Mouse (Mus musculus): Measurements from ENCODE around the gene Clcn7. TPM values are rescaled to one million over a fixed set of nuclear protein-coding genes. Genes with fewer than 3 reads are reported as not detected.

The Clcn7 gene
- polyA plus RNA-seq (2012) = 20.5 and 22.9 TPM in 2 replicates

DNA sequence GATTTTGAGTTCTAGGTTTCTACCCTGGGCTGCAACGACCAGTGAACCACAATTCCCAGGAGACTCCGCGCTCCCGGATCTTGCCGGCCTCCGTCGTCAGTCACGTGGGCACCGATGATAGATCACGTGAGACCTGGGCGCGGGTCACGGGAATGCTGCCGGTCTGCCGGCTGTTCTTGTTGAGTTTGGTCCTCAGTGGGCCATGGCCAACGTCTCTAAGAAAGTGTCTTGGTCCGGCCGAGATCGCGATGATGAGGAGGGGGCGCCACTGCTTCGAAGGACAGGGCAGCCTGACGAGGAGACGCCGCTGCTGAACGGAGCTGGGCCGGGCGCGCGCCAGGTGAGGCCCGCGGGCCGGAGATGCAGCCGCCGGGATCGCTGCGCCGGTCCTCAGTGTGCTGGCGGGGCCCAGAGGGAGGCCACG is at the start of gene Clcn7:
TSS of gene Clcn7 (plus strand) at position 117 of the 424 bp plus-strand sequence.

DNA sequence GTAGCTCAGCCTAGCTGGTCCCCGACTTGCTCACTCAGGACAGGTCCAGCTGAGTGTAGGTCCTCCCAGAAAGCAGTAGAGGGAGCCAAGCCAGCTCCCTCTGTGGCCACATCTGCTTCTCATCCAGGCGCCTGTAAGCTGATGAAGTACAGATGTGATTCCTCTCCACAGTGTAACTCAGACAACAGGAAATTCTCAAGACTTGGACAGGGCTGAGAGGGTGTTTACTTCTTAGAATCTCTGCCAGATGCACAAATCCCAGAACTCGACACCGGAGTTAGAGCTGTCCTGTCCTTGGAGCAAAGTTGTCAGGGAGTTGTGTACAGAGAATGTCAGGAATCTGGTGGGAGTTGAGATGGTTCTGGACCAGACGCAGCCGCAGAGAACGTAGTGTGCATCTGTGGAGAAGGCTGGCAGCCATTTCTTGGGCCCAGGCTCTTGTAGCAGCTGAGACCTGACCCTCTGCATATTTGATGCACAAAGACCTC is 49.7 kb upstream of the Clcn7 start, which contains the start of gene Tmem204:
TSS of gene Tmem204 (minus strand) at position 148 of the 488 bp plus-strand sequence.

DNA sequence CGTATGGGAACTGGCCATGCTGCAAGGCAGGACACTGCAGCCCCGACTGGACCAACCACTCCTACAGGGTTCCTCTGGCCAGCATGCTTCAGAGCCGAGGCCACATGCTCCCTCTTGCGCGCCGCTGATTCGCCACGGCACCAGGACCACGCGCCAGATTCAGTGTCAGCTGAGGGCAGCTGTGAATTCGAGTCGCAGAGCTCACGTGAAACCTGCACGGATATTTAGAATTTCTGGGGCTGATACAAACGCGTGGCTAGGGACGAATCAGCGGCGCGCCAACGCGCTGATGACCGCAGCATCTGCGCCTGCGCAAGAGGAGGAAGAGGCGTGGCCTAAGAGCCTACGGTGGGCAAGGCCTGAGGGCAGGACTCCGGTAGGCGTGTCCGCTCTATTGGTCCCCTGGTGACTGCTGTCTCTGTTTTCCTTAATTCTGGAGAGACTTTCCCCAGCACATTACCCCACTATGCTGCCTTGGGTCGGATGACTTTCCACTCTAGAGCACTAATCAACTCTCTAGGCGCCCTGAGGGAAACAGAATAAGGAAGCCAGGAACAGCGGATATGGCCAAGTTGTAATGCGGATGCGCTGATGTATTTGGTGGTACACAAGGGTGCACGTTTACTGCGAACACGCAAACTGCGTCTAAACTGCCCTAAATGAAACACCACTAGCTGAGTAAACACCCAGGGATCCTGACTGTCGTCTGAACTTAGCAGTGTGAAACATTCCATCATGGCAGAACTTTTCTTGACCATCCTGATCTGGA is 17.3 kb upstream of the Clcn7 start, which contains the start of gene Telo2:
TSS of gene Telo2 (minus strand) at position 304 of the 769 bp plus-strand sequence.

DNA sequence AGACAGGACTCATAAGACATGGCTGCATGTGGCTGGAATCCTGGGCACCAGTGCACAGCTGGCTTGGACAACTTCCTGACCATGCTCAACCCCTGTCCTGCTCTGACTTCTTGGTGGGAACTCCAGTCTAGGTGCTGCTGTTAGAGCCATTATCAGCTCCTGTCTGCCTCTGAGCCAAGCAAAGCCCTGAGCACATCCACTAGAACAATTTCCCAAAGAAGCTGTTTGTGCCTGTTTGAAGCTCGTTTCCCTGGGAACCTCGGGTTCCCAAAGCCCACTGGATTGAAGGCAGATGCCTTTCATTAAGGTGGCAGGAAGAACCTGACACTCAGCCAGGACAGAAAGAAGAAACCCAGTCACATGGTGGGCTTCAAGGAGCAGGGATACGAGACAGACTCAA is 12.8 kb upstream of the Clcn7 start, which contains the start of gene Ptx4:
TSS of gene Ptx4 (plus strand) at position 355 of the 400 bp plus-strand sequence.

DNA sequence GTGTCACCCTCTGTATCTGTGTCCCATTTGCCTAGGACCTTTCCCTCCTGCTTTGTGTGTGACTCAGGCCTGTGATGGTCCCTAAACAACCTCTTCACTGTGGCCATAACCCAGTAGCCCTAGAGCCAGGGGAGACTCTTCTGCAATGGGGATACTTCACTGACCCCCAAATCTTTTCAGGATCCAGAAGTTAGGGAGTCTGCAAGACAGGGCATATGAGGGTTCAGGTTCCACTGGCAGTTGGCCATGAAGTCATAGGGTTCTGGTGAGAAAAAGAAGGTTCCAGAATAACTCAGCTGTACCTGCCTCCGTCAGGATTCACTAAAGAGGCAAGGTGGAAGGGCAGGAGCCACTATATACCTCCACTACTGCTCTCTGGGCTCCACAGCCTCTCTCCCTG is 29.0 kb downstream of the Clcn7 start, which contains the start of gene Ccdc154:
TSS of gene Ccdc154 (plus strand) at position 301 of the 400 bp plus-strand sequence.

DNA sequence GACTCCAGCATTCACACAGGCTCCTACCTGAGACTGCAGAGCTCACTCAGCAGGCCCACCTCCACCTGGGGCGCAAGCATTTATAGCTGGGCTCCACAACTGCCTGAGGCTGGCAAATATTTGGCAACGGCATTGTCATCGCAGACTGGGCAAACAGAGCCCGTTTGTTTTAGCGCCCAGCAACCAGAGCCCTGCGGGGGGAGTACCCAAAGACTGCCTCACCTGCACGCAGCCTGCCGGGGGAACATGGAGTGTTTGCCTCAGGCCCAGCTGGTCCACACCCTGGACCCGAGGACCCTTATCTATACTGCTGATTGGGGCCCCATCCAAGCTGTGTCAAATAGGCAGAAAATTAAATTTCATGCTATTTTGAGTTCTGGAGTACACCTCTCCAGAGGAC is 42.2 kb downstream of the Clcn7 start, which contains the start of gene Gm38655:
TSS of gene Gm38655 (minus strand) at position 61 of the 400 bp plus-strand sequence.

DNA sequence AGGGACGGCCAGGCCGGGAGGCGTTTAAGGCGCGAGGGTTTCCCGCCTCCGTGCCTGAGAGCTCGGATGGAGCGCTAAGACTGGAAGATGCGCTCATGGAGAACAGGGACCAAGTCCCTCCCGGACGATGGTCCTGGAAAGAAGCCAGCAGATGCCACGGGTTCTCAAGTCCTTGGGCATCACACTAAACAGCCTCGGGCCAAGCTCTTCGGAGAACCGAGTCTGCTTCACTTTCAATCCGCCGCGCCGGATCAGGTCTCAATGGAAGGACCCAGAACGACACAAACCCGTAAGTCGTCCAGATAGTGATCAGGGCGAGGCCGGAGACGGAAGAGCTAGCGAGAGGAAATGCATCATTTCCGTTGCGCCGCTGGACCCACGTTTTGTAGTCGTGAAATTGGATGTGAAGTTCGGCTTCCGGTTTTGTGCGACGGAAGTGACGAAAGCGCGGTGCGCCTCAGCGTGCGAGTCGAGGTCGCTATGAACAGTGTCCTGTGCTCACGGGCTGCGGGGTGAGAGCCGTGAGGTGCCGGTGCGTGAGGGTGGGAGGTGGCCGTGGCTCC is 51.0 kb downstream of the Clcn7 start, which contains the start of gene BC003965:
TSS of gene BC003965 (plus strand) at position 426 of the 563 bp plus-strand sequence.

DNA sequence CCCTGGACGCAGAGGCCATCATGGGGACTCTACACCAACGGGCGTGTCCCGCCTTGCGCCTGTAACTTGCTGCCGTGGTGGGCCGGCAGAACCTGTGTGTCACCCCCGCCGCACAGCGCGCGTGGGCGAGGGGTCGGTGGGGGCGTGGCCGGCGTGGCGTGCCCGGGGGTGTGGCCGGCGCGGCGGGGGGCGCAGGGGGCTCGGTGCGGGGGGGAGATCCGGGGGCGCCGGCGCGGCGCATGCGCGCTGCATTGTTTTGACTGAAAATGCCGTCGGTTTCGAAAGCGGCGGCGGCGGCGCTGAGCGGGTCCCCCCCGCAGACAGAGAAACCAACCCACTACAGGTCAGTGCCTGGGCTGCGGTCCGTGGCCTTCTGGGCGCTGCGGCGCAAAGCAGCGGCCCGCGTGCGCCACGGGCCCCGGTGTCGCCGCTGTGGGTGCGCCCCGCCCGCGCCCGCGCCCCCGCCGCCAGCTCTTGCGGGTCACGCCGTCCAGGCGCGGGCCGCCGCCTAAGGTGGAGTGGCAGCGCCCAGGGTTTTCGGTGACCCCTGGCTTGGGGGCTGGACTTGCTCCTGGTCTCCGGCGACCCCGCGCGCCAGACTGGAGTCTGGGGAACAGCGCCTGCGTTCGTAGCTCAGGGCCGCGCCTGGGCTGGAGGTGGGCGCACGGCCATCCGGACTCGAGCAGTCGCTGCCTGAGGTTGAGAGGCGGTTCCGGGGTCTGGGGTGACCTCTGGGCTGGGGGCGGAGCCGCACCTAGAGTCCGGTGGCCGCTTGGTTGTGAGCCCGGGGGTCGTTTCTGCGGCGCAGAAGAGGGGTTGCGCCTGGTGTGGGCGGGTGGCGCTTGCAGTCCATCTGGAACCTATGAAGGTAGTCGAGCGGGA is 55.2 kb downstream of the Clcn7 start, which contains the start of gene Unkl:
TSS of gene Unkl (plus strand) at position 248 of the 882 bp plus-strand sequence.

Other genes starting within 250 kb of the Clcn7 start
- gene Nubp2, start 247.0 kb upstream of the Clcn7 start, polyA plus RNA-seq (2012) = 90.9 and 102 TPM in 2 replicates
- 36.2 and 37.4 TPM in 2 replicates for gene Spsb3, start 246.7 kb upstream of the Clcn7 start, polyA plus RNA-seq (2012)
- gene Eme2, start 238.3 kb upstream of the Clcn7 start, polyA plus RNA-seq (2012) = 16.0 and 16.9 TPM in 2 replicates
- 84.7 and 84.8 TPM in 2 replicates for gene Mrps34, start 238.3 kb upstream of the Clcn7 start, polyA plus RNA-seq (2012)
- 19.9 and 26.0 TPM in 2 replicates for gene Nme3, start 236.9 kb upstream of the Clcn7 start, polyA plus RNA-seq (2012)
- 47.5 and 84.7 TPM in 2 replicates for gene Mapk8ip3, start 196.4 kb upstream of the Clcn7 start, polyA plus RNA-seq (2012)
- gene Jpt2, start 172.7 kb upstream of the Clcn7 start, polyA plus RNA-seq (2012) = 21.6 and 25.1 TPM in 2 replicates
- gene Cramp1l, start 117.6 kb upstream of the Clcn7 start, polyA plus RNA-seq (2012) = 23.0 and 36.4 TPM in 2 replicates
- gene Ift140, start 117.3 kb upstream of the Clcn7 start, polyA plus RNA-seq (2012) = 12.2 and 12.3 TPM in 2 replicates
- not detected in 2 replicates for gene Tmem204, start 49.8 kb upstream of the Clcn7 start, polyA plus RNA-seq (2012)
- 38.2 and 47.2 TPM in 2 replicates for gene Telo2, start 17.4 kb upstream of the Clcn7 start, polyA plus RNA-seq (2012)
- 0.05 TPM in 1 of 2 replicates, not detected in the other for gene Ptx4, start 12.6 kb upstream of the Clcn7 start, polyA plus RNA-seq (2012)
- not detected in 2 replicates for gene Ccdc154, start 29.1 kb downstream of the Clcn7 start, polyA plus RNA-seq (2012)
- not detected in 2 replicates for gene Gm38655, start 42.1 kb downstream of the Clcn7 start, polyA plus RNA-seq (2012)
- gene BC003965, start 51.2 kb downstream of the Clcn7 start, polyA plus RNA-seq (2012) = 22.4 and 24.1 TPM in 2 replicates
- 35.4 and 53.1 TPM in 2 replicates for gene Unkl, start 55.0 kb downstream of the Clcn7 start, polyA plus RNA-seq (2012)
- gene Gnptg, start 106.7 kb downstream of the Clcn7 start, polyA plus RNA-seq (2012) = 17.5 and 21.9 TPM in 2 replicates
- 12.3 and 13.5 TPM in 2 replicates for gene Tsr3, start 106.8 kb downstream of the Clcn7 start, polyA plus RNA-seq (2012)
- 19.0 and 20.3 TPM in 2 replicates for gene Baiap3, start 123.0 kb downstream of the Clcn7 start, polyA plus RNA-seq (2012)
- 334 and 403 TPM in 2 replicates for gene Ube2i, start 141.2 kb downstream of the Clcn7 start, polyA plus RNA-seq (2012)
- 55.9 and 60.0 TPM in 2 replicates for gene Prss34, start 165.0 kb downstream of the Clcn7 start, polyA plus RNA-seq (2012)
- gene Prss28, start 175.3 kb downstream of the Clcn7 start, polyA plus RNA-seq (2012) = not detected in 2 replicates
- gene Prss29, start 185.3 kb downstream of the Clcn7 start, polyA plus RNA-seq (2012) = not detected in 2 replicates
- gene Tpsab1, start 212.2 kb downstream of the Clcn7 start, polyA plus RNA-seq (2012) = not detected in 2 replicates
- not detected in 2 replicates for gene Tpsb2, start 232.9 kb downstream of the Clcn7 start, polyA plus RNA-seq (2012)
- not detected in 2 replicates for gene Tpsg1, start 235.9 kb downstream of the Clcn7 start, polyA plus RNA-seq (2012)